Mouse (Mus musculus): ENCODE results near the gene Fut1.

- TF ChIP-seq CTCF (IDR thresholded peaks at IDR 0.05; ENCODE audit: control insufficient read depth, insufficient read depth, insufficient read length) (no peak), MAX (IDR thresholded peaks at IDR 0.05) (no peak), MYOG (IDR thresholded peaks at IDR 0.05; ENCODE audit: control insufficient read depth, extremely low read depth, insufficient read length) (no peak), MYOD1 (IDR thresholded peaks at IDR 0.05; ENCODE audit: control insufficient read depth, insufficient read length, low read depth) (no peak), FOSL1 (IDR thresholded peaks at IDR 0.05; ENCODE audit: insufficient read depth, low read length, poor library complexity, severe bottlenecking) (no peak), USF1 (IDR thresholded peaks at IDR 0.05; ENCODE audit: low read depth) (no peak)
Observed at GRCm38 (mm10) chr7:45627261-45627660, 10.2 kb downstream of the Fut1 start, which contains the start of gene Rasip1.
